Mouse (Mus musculus) layer of hippocampus, adult 8-10 months (tissue): Measurements from ENCODE around the gene Mdc1. TPM values are rescaled to one million over a fixed set of nuclear protein-coding genes. Genes with fewer than 3 reads are reported as not detected.
A peak's percentile ranks its signal among the peaks of the same experiment; 100 is the strongest.

Experiments used
- DNase-seq, 2 experiments: peaks; one replicate each; pipeline ENCODE4 v3.0.0; 2022; ENCODE audit warnings: low spot score in 2 of 2
- total RNA-seq, 4 experiments: library from RNA; stranded (reverse); gene quantifications; 2 replicates each; pipeline ENCODE4 v1.2.4; 2022

The Mdc1 gene
- 10 to 100 TPM; 16.9 to 20.1 (median 18.3) TPM for total RNA-seq

GRCm38 (mm10) chr17:35841076-35841950 is at the start of gene Mdc1:
Mdc1 (plus strand) TSS chr17:35841515.
- peak; percentile 100 for DNase-seq

- DNase-seq = no peak
Measured at GRCm38 (mm10) chr17:35792837-35793236, 48.5 kb upstream of the Mdc1 start.

GRCm38 (mm10) chr17:35795099-35795498 is 46.2 kb upstream of the Mdc1 start:
- DNase-seq = no peak

GRCm38 (mm10) chr17:35795656-35796055 is 45.7 kb upstream of the Mdc1 start:
- no peak for DNase-seq

GRCm38 (mm10) chr17:35796835-35797234 is 44.5 kb upstream of the Mdc1 start:
- DNase-seq = no peak

GRCm38 (mm10) chr17:35800905-35801304 is 40.4 kb upstream of the Mdc1 start:
- DNase-seq = no peak

- no peak for DNase-seq
Measured at GRCm38 (mm10) chr17:35803020-35803419, 38.3 kb upstream of the Mdc1 start.

GRCm38 (mm10) chr17:35803858-35804399 is 37.4 kb upstream of the Mdc1 start:
- DNase-seq = no peak

GRCm38 (mm10) chr17:35808073-35808472 is 33.2 kb upstream of the Mdc1 start:
- no peak for DNase-seq

- no peak for DNase-seq
Measured at GRCm38 (mm10) chr17:35809395-35809794, 31.9 kb upstream of the Mdc1 start.

GRCm38 (mm10) chr17:35810900-35811648 is 30.2 kb upstream of the Mdc1 start:
- no peak for DNase-seq

- DNase-seq = no peak
Measured at GRCm38 (mm10) chr17:35812307-35812706, 29.0 kb upstream of the Mdc1 start.

GRCm38 (mm10) chr17:35812736-35813135 is 28.6 kb upstream of the Mdc1 start:
- no peak for DNase-seq

- no peak for DNase-seq
Measured at GRCm38 (mm10) chr17:35813245-35813647, 28.1 kb upstream of the Mdc1 start.

- no peak for DNase-seq
Measured at GRCm38 (mm10) chr17:35813653-35814052, 27.7 kb upstream of the Mdc1 start.

- no peak for DNase-seq
Measured at GRCm38 (mm10) chr17:35814678-35815077, 26.6 kb upstream of the Mdc1 start.

GRCm38 (mm10) chr17:35815836-35816235 is 25.5 kb upstream of the Mdc1 start:
- DNase-seq = no peak

GRCm38 (mm10) chr17:35816686-35817085 is 24.6 kb upstream of the Mdc1 start:
- DNase-seq = no peak

- no peak for DNase-seq
Measured at GRCm38 (mm10) chr17:35817226-35817625, 24.1 kb upstream of the Mdc1 start.

GRCm38 (mm10) chr17:35820111-35820510 is 21.2 kb upstream of the Mdc1 start:
- DNase-seq = no peak

- no peak for DNase-seq
Measured at GRCm38 (mm10) chr17:35821439-35822430, 19.6 kb upstream of the Mdc1 start, which contains the start of gene Ier3. Ier3 (plus strand) TSS chr17:35821684.
